Mouse (Mus musculus): ENCODE results near the gene Tlr4.

Gene Tlr4

DNA sequence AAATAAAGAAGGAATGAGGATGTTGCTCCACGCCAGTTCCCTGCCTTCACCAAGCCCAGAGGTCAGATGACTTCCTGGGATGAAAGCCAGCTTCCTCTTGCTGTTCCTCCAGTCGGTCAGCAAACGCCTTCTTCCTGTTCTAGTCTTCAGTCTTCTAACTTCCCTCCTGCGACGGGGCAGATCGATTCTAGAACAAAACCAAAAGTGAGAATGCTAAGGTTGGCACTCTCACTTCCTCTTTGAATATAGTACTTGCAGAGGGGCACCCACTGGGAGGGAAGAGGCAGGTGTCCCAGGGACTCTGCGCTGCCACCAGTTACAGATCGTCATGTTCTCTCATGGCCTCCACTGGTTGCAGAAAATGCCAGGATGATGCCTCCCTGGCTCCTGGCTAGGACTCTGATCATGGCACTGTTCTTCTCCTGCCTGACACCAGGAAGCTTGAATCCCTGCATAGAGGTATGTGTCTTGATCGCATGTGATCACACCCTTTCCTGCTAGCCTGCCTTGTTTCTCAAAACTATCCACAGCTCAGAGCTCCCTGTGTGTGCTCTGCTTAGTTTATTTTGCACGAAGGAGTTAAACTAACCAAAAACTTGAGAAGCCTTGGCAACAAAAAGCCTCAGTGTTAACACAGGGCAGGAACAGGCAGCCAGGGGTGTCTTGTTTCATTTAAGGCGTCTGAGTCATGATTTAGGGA, at the start of gene Tlr4:
Gene Tlr4, plus strand, starts transcription at position 122 of the 700 bp plus-strand sequence.
- peak; percentile 64 for DNase-seq (ENCODE audit: low spot score)

DNA sequence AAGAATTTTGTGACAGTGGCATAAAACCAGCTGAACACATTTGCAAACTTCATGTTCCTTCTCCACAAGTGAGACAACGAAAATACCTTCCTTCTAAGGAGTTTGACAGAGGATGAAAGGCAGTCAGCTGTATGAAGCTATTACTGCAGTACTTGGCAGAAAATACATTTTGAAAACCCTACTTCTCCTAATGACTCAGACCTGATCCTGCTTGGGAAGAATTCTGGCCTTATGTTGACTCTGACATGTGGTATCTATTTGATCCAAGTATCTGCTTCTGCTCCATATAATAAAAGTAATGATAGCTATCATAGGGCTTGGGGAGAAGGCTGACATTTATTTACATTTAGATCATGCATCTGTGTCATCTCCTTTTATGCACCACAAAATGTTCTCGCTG, 33.1 kb upstream of the Tlr4 start:
- no peak for DNase-seq (ENCODE audit: low spot score)

DNA sequence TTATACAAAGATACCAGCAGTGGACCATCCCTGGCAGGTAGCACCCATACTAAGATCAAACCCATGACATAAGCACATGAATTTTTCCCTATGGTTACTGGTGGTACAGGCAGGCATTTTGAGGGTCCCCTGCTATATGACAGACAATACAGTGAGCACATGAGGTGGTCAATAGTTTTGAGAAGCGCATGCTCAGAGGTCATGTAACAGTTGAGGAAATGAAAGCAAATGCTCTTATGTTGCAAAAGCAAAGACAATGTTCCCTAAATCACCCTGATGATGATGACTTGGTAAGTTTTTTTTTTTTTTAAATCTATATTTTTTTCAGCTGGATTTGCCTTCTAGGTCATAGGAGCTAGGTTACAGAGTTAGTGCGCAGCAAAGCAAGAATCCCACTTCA, 30.7 kb upstream of the Tlr4 start:
- DNase-seq (ENCODE audit: low spot score), result no peak

DNA sequence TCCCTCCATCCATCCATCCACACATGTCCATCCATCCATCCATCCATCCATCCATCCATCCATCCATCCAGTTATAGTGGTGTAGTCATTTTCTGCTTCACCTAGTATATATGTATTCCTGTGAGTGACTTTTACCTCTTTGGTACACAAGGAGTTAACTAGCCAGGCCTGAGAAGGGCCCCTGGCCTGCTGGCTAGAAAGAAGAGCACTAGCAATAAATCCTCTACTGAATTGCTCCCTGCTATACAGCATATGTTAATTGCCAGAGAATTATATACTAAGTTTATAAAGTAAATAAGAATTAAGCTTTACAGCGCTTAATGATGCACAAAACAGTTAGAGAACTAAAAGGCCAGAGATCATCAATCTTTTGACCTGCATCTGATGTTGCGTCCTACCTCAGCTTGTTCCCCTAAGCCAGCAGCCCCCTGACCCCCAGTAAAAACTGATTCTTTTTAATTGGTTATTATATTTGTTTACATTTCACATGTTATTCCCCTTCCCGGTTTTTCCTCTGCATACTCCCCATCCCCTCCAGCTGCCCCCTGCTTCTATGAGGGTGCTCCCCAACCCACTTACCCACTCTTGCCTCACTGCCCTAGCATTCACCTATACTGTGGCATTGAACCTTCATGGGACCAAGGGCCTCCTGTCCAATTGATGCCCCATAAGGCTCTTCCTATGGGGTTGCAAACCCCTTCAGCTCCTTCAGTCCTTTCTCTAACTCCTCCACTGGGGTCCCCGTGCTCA, 22.7 kb upstream of the Tlr4 start:
- no peak for DNase-seq (ENCODE audit: low spot score)

DNA sequence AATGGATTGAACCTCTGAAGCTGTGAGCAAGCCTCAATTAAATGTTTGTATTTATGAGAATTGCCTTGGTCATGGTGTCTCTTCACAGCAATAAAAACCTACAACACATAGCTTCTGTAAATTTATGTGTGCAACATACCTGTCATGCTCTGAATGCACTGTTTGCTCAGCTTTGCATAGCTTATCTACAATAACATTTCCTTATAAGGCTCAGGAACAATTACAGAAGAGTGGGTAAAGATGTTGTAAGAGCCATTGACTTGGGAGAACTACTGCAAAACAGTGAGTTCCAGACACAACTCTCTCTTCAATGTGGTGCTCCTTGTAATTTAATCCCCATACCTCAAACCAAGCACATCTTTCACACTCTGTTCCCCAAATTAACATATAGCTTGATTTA, 21.6 kb upstream of the Tlr4 start:
- DNase-seq (ENCODE audit: low spot score), result no peak

DNA sequence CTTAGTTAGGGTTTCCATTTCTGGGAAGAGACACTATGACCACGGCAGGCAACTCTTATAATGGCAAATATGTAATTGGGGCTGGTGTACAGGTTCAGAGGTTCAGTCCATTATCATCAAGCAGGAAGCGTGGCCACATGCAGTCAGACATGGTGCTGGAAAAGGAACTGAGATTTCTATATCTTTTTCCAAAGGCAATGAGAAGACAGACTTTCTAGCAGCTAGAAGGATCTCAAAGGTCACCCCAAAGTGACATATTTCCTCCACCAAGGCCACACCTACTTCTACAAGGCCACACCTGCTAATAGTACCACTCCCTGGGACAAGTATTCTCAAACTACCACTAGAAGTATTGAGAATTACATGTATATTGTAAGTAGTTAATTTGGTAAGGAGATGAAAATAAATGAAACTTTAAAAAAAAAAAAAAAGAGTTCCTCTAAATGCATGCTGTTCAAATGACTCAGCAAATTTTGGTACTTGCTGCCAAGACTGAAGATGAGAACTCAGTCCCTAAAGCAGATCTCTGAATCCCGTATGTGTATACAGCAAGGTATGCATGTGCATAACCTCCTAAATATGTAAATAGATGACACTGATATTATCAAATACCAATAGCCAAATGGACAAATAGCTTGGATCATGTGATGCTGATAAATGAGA, 10.9 kb upstream of the Tlr4 start:
- no peak for DNase-seq (ENCODE audit: low spot score)

DNA sequence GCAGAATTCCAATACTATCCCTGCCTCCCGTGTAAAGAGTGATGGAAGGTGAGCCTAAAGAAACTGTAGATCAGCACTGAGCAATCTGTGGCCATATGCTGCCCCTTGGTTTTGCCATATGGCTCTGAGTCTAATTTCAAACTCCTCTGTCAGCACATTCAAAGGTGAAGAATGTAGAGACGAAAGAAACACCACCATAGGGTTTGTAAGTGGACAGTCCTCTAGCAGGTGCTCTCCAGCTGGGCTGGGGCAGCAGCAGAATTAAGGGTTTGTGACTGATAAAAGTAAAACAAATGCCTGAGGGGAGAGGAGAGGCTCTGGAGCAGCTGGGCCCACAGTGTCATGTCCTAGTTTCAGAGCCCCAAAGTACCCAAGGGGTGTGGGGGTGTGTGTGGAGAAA, 6.2 kb upstream of the Tlr4 start:
- no peak for DNase-seq (ENCODE audit: low spot score)

DNA sequence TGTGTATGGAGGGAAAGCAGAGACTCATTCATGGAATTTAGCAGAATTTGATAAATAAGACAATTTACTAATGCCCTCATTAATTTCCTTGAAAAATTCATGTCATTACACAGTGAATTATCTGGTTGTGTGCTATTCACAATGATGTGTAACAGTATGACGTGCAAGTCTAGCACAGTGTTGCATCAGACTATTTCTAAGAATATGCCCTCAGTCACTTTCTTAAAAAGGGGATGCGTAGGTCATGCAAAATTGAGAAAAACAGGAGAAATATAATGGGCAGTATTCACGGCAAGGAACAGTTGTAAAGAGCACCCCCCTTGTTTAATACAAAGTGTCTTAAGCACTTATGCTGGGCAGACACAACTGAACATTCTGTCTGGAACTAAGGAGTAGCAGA, 5.6 kb upstream of the Tlr4 start:
- DNase-seq (ENCODE audit: low spot score), result no peak

DNA sequence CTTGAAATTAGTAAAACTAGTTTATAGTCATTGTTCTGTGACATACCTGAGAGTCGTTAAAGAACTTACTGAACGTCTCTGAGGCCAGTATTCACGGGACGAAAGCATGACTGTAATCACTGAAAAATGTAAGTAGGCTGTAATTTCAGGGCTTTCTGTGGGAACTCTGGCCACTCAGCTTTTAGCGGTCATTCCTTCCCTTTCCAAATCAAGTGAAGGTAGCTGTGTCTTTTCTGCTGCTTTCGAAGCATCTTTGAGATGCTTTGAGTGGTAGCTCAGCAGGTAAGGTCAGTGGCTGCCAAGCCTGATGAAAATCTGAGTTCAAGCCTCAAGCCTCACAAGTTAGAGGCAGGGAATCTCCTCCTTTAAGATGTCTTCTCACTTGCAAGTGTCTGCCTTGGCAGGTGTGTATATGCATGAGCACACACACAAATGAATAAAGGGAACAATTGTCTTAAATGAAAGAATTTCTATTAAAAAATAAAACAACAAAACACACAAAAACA, 832 bp downstream of the Tlr4 start:
- DNase-seq (ENCODE audit: low spot score), result peak; percentile 6

DNA sequence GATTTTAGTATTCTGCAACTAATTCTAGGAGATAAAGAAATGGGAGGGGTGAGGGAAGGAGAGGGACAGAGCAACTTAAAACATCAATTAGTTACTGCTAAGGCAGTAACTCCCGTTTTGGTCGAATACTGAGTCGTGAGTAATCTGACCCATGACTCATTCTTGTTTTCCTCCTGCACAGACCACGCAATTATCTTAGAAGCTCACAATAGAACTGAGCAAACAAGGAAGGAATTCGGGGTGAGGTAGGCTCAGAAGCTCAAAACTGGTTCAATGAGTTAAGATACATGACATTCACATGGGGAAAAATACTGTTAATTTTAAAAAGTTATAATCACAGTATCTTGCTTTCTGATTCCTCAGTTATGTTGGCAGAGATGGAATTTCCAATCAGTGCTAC, 1.3 kb downstream of the Tlr4 start:
- no peak for DNase-seq (ENCODE audit: low spot score)

DNA sequence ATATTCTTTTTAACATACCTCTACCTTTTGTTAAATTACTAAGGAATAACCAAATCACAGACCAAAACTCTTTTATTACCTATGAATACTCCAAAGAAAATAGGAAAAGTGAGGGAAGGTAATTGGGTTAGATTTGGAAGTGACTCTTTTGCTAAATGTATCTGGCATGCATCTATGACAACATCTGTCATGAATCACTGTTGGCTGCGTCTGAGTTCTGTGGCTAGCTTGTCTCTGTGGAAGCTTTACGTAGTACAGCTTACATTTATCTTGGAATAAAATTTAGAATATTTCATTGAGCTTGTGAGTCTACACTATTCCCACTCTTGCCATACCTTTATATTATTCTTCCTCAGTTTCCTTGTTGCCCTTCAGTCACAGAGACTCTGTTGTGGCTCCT, 10.7 kb downstream of the Tlr4 start:
- no peak for DNase-seq (ENCODE audit: low spot score)

DNA sequence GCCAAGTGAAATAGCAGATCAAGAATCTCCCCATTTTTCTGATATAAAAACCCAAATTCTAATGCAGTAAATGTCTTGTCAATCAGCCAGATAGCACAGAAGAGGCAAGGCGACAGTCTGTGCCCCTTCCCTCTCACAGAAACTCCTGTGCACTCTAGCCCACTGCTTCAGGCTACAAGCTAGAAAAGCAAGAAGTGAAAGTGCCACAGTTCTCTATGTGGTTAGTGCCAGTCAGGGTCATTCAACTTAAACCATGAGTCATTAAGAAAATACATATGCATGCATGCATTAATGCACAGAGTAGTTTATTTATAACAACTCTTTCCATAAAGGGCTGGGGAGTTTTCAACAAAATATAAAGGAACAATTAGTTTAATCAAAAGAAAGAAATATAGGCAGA, 15.9 kb downstream of the Tlr4 start:
- no peak for DNase-seq (ENCODE audit: low spot score)

DNA sequence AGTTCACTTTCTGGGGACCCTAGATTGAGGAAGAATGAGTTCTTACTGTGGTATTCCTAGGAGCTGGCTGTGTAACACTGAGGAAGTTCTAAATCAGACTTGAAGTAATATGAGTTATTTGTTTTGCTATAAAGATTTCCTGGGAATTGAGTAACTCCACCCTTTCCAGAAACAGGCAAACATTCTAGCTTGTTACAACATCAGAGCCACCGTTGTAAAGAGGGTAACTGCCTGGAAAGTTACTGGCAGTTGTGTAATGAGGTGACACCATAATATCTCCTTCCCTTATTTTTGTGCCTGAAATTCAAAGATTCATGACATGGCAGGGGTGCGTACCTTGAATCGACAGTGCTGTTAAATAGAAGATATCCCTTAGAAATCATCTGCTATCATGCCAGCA, 24.6 kb downstream of the Tlr4 start:
- DNase-seq (ENCODE audit: low spot score), result no peak

DNA sequence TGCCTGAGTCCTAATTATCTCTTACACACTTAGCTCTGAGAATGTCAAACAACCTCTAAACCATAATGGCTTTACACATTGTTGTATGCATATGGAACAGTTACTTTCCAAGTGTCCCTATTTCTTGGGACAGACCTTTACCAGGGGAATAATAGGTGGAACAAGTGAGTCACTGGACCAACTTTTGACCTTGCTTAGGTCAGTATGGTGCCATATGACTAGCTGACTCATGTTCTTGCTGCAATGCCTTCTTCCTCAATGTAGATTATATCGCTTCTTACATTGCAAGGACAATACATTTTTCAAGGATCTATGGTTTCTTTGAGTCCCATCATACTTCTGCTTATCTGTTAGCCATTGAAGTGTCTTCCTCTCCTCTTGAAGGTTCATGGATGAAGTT, 29.6 kb downstream of the Tlr4 start:
- no peak for DNase-seq (ENCODE audit: low spot score)

DNA sequence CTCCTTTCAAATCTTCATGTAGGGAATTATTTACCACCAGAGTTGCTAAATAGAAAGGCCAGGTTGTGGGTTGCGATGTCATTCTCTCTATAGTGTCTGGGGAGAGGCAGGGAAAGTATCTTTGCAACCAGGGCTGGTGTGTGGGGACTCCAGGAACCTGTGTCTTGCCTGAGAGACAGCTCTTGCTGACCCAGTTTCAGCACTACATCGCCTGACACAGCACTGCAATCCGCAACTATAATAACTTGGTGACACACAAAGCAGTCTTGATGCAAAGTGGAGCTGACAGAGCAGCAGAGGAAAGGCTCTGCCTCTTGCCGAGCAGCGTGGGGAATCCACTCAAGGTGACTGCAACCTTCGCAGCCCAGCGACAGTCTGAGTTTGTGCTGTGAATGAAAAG, 42.5 kb downstream of the Tlr4 start:
- DNase-seq (ENCODE audit: low spot score), result no peak

DNA sequence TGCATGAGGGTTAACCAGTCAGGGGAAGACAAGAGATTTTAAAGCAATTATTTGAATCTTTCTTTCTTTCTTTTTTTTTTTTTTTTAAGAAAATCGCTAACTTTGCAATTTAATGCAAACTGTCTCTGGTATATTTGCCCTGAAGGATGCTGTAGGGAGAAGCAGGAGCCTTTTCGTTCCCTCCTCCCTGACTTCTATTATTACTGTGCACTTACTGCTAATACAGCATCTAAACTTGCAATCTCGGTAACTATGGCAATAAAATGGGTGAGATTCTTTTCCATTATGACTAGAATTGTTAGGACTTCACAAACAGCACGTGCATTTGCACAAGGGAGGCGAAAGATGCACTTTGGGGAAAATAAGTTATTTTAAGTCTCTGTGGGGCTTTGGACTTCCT, 44.6 kb downstream of the Tlr4 start:
- DNase-seq (ENCODE audit: low spot score), result no peak

DNA sequence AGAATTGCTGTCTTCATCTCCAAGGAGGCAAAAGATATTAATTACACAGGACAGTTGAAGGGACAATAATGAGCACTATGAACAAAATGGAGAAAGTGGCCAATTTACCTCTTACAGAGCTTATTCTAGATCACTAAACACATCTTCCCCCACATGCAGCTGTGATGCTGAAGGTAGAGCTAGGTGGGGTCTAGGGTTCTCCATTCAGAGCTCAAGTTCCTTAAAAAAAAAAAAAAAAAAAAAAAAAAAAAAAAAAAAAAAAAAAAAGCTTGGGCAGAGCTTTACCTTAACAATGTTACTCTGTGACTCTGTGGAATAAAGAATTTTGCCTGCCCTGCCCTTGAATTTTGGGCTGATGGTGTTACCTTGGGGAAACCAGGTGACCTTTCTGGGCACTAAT, 46.0 kb downstream of the Tlr4 start:
- no peak for DNase-seq (ENCODE audit: low spot score)

DNA sequence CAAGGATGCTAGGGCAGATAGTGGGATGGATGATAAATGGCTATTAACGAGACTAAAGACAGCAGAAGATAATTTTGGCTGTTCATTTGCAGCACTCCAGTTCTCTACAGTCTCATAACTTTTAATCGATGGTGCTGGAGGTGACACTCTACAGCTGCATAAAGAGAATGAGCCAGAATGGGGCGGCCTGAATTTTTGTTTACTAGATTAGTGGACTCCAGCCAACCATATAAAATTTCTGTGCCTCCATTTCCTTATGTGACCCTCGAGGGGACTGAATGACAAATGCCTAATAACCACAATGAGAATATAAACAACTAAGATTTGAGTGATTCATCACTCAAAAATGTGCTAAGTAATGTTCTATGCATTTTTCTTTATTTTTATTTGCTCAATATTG, 48.4 kb downstream of the Tlr4 start:
- no peak for DNase-seq (ENCODE audit: low spot score)

DNA sequence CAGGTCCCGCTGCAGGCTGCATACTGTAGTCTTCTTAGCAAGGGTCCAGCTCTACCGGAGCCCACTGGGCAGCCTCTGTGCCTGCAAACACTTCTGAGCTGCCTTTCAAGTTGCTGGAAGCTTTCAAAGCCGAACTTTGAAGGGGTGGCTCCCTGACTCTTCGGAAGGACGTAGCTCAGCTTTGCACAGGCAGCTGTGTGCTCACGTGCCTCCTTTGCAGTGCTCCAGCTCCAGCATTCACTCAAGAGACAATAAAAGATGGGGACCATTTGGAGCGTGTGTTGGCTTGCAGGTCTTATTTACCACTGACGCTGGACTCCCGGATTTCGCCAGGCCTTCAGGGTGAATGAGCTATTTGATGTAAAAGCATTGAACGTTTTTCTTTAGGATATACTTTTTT, 50.2 kb downstream of the Tlr4 start:
- no peak for DNase-seq (ENCODE audit: low spot score)

DNA sequence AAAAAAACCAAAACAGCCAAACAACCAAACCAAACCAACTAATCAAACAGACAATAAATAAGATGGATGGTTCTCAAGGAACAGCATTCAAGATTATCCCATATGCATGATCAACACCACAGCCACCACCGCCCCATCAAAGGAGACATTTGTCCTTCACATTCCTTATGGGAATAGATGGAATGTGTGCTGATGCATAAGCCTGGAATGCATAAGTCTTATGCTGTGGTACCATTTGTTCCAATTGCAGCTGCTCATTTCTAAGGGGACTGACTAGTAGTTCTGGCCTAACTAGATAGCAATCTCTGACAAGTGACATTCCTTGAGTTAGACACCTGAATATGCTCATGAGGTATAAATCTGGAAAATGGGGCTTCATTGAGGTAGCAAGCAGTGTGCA, 54.1 kb downstream of the Tlr4 start:
- no peak for DNase-seq (ENCODE audit: low spot score)

DNA sequence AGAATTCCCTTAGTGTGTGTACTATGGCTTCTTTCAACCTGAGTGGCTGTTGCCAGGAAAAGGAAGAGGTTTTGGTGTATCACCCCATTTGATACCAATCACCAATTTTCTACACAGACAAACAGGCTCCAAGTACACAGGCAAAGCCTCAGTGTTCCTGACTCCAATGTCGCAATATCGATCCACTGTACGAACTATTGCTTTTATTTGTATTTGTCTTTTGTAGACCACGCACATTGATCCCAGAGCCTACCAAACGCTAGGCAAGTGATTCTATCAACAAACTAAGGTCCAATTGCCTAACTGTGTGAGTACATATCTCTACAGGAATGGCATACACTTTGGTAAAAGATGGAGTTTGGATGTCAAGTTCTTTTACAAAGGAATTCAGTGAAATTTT, 55.9 kb downstream of the Tlr4 start:
- DNase-seq (ENCODE audit: low spot score), result no peak

DNA sequence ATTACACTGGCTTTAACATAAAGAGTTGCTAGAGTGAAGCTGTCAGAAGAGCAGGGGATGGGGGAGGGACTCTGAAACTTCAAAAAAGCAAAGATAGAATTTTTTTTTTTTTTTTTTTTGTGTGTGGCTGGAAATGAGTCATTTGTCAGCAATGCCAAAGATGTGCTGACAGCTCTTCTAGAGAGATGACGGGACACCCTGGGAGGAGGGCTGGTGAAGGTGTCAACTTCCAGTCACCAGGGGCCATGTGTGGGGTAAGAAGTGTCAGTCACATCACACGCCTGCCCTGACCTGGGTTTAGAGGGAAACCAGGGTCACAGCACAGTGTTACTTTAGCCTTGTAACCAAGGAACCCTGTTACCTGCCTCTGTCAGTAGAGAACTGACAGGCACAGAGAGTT, 67.2 kb downstream of the Tlr4 start:
- DNase-seq (ENCODE audit: low spot score), result no peak

DNA sequence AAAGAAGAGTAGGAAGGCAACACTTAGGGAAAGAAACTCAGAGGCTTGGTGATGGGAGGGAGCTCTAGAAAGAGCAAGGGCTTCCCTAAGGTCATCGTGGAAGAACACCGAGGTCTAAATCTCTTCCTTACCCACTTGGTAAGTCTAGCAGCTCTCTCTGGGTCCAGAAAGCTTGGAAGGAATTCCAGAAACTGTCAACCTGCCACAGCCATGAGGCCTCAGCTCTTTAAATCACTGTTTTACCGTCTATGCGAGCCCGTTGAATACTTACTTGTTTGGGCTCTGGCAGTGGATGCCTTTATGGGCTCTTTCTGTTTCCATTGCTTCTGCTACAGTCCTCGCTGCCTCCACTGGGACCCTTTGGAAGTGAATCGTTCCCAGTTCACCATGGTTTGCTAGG, 67.6 kb downstream of the Tlr4 start:
- DNase-seq (ENCODE audit: low spot score), result no peak

All from urinary bladder, postnatal 25 days (tissue).